Mouse (Mus musculus) lung, embryonic 14.5 days (tissue): Measurements from ENCODE around the gene Farsb. TPM values are rescaled to one million over a fixed set of nuclear protein-coding genes. Genes with fewer than 3 reads are reported as not detected.
A peak's percentile ranks its signal among the peaks of the same experiment; 100 is the strongest.

Experiments
- ATAC-seq: fragments of 200-750 bp; cut with Nextera tagmentation; 2 replicates; pipeline ENCODE4 v1.8.0; 2017; ENCODE audit warnings: mild to moderate bottlenecking, moderate TSS enrichment, moderate library complexity; ENCODE audit not compliant: insufficient read depth
- DNase-seq: peaks from one replicate; pipeline ENCODE4 v3.0.0-alpha.2; 2015
- H3K27ac ChIP-seq: fragments of 300-500 bp; sonication (generic); 2 replicates; pipeline ENCODE4 v1.5.1; 2014; ENCODE audit warnings: low read depth, mild to moderate bottlenecking, moderate library complexity
- H3K27me3 ChIP-seq: fragments of 300-500 bp; sonication (generic); 2 replicates; pipeline ENCODE4 v1.6.1; 2014; ENCODE audit warnings: low read length, control low read depth; ENCODE audit not compliant: insufficient read depth
- H3K36me3 ChIP-seq: fragments of 300-500 bp; sonication (generic); 2 replicates; pipeline ENCODE4 v1.6.1; 2014; ENCODE audit warnings: control low read depth; ENCODE audit not compliant: insufficient read depth
- H3K4me1 ChIP-seq: fragments of 300-500 bp; sonication (generic); 2 replicates; pipeline ENCODE4 v1.6.1; 2014; ENCODE audit warnings: antibody characterized with exemption, control low read depth; ENCODE audit not compliant: insufficient read depth
- H3K4me2 ChIP-seq: fragments of 300-500 bp; sonication (generic); 2 replicates; pipeline ENCODE4 v1.6.1; 2014; ENCODE audit warnings: mild to moderate bottlenecking
- H3K4me3 ChIP-seq: fragments of 300-500 bp; sonication (generic); 2 replicates; pipeline ENCODE4 v1.5.1; 2014; ENCODE audit warnings: low read depth, low read length
- H3K9ac ChIP-seq: fragments of 300-500 bp; sonication (generic); 2 replicates; pipeline ENCODE4 v1.6.1; 2014
- H3K9me3 ChIP-seq: fragments of 300-500 bp; sonication (generic); 2 replicates; pipeline ENCODE4 v1.6.1; 2016; ENCODE audit warnings: low read depth, low read length, control low read depth
- CTCF ChIP-seq: IDR thresholded peaks from 2 replicates; pipeline ENCODE4 v1.5.1; 2016; ENCODE audit warnings: antibody characterized with exemption, low read depth
- whole genome bisulfite sequencing: fragments of 180-500 bp; shearing (Covaris S2); extraction: QIAGEN DNeasy Blood & Tissue Kit; methylation state at CpG from one replicate; pipeline ENCODE4 v1.1.7; 2014; 5-methylcytosine and 5-hydroxymethylcytosine counted together
- polyA plus RNA-seq: library from polyadenylated mRNA; unstranded; fragments of >200 nt; fragmentation: Nextera tagmentation; extraction: Ambion mirVana; gene quantifications from 2 replicates; pipeline ENCODE4 v1.2.1, GENCODE M21; 2014

Gene Farsb
- polyA plus RNA-seq, 1 experiment from 2014 or later: 140 TPM

DNA sequence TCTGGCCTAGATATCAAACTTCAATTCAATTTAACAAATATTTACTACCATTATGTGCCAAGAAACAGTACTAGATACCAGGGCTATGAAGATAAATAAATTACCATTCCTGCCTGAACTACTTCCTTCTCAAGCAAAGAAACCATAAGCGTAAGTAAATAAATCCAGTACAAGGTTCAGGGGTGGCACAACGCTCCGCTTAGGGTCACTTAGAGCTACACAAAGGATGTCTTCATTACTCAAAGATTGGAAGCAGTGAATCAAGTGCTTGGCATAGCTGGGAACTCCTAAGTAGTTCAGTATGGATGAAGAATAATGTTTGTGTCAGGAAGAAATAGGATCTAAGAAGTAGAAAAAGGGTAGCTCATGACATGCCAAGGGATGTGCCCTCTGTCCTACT, 5.3 kb downstream of the Farsb start:
- no peak for TF ChIP-seq CTCF
- Histone ChIP-seq H3K4me1 (peaks cover 7% of the 10 kb centered on the region; the same call in 1 of the 2 replicates), H3K9ac (no peak overlapping the region), H3K4me2 (no peak overlapping the region), H3K9me3 (no peaks in the 10 kb centered on the region), H3K4me3 (no peak overlapping the region), H3K27me3 (no peaks in the 10 kb centered on the region), H3K36me3 (peaks cover 26% of the 10 kb centered on the region), H3K27ac (no peak overlapping the region)
- no peak for DNase-seq
- WGBS: 86% methylated on average over 3 of the region's 3 CpGs
- no peak for ATAC-seq

GRCm38 (mm10) chr1:78472441-78472840, 16.3 kb downstream of the Farsb start:
- H3K27ac ChIP-seq: no peak overlapping the region
- no peak overlapping the region for H3K4me3 ChIP-seq
- ATAC-seq: no peak
- H3K9me3 ChIP-seq: no peaks in the 10 kb centered on the region
- H3K9ac ChIP-seq: no peak overlapping the region
- peaks cover 72% of the 10 kb centered on the region for H3K36me3 ChIP-seq
- no peak for TF ChIP-seq CTCF
- H3K4me2 ChIP-seq: no peak overlapping the region
- 82% methylated on average over 5 of the region's 5 CpGs for WGBS
- DNase-seq: no peak
- no peaks in the 10 kb centered on the region for H3K27me3 ChIP-seq
- no peaks in the 10 kb centered on the region for H3K4me1 ChIP-seq

DNA sequence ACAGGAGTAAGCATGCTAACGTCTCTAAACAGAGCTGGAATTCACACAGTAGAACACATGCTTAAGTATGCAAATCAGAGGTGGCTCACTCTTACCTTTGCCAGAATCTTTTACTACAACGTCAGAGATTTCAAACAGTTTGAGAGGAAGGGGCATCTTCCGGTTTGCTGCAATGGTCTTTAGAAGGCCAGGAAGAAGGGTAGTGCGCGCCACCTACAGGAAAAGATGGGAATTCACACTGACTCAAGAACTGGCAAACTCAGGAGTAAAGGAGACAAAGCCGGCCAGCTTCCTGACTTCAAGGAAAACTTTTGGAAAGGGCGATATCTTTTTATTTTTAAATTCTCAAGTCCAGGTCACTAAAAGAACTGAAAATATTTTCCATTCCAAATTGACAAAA, 34.0 kb downstream of the Farsb start:
- Histone ChIP-seq H3K9me3 (no peaks in the 10 kb centered on the region), H3K4me2 (no peak overlapping the region), H3K4me1 (no peaks in the 10 kb centered on the region), H3K9ac (no peak overlapping the region), H3K27me3 (no peaks in the 10 kb centered on the region), H3K27ac (no peak overlapping the region), H3K4me3 (no peak overlapping the region), H3K36me3 (peaks cover 82% of the 10 kb centered on the region)
- DNase-seq (peak; percentile 76), ATAC-seq (no peak)
- 34% methylated on average over 7 of the region's 7 CpGs for WGBS
- TF ChIP-seq CTCF: peak; percentile 76

GRCm38 (mm10) chr1:78453886-78454285, 34.8 kb downstream of the Farsb start:
- Histone ChIP-seq H3K9ac (no peak overlapping the region), H3K4me3 (no peak overlapping the region), H3K27ac (no peak overlapping the region), H3K4me1 (no peaks in the 10 kb centered on the region), H3K9me3 (no peaks in the 10 kb centered on the region), H3K4me2 (no peak overlapping the region), H3K27me3 (no peaks in the 10 kb centered on the region), H3K36me3 (peaks cover 77% of the 10 kb centered on the region)
- no peak for TF ChIP-seq CTCF
- 90% methylated on average over 8 of the region's 8 CpGs for WGBS
- DNase-seq: no peak
- no peak for ATAC-seq

DNA sequence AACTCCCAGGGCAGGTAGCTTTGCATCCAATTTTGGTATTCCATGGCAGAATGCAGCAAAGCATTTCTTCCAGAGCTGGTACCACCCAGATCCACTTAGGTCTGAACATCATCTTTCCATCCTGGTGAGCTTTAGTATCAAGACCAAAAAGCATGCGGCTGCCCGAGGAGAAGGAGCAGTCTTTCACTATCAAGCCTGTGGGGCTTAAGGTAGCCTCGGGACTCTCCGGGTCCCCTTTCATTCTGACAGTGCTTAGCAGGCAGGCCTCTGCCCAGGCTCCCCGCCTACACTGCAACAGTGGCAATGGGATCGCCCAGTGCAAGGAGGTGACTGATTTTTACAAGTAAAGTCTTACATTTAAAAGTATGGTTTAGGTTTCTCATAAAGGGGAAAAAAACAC, 36.2 kb downstream of the Farsb start:
- H3K36me3 ChIP-seq: peaks cover 76% of the 10 kb centered on the region
- DNase-seq: no peak
- WGBS: 93% methylated on average over 6 of the region's 6 CpGs

GRCm38 (mm10) chr1:78451070-78451854, 37.4 kb downstream of the Farsb start:
- Histone ChIP-seq H3K36me3 (peaks cover 78% of the 10 kb centered on the region), H3K27ac (no peak overlapping the region), H3K4me2 (no peak overlapping the region), H3K27me3 (no peaks in the 10 kb centered on the region), H3K9me3 (no peaks in the 10 kb centered on the region), H3K9ac (no peak overlapping the region), H3K4me3 (no peak overlapping the region), H3K4me1 (no peaks in the 10 kb centered on the region)
- WGBS: 75% methylated on average over 12 of the region's 12 CpGs
- peak; percentile 2 for DNase-seq
- no peak for ATAC-seq
- no peak for TF ChIP-seq CTCF

More for the DNA sequence above, 36.2 kb downstream of the Farsb start:
- Histone ChIP-seq H3K4me2 (no peak overlapping the region), H3K27ac (no peak overlapping the region), H3K4me1 (no peaks in the 10 kb centered on the region), H3K9me3 (no peaks in the 10 kb centered on the region), H3K4me3 (no peak overlapping the region), H3K9ac (no peak overlapping the region), H3K27me3 (no peaks in the 10 kb centered on the region)
- TF ChIP-seq CTCF: no peak
- ATAC-seq: no peak

- no peak for TF ChIP-seq CTCF
- Histone ChIP-seq H3K4me3 (no peak overlapping the region), H3K27me3 (no peaks in the 10 kb centered on the region), H3K4me1 (no peaks in the 10 kb centered on the region), H3K9ac (no peak overlapping the region), H3K36me3 (peaks cover 79% of the 10 kb centered on the region), H3K27ac (no peak overlapping the region), H3K4me2 (no peak overlapping the region), H3K9me3 (no peaks in the 10 kb centered on the region)
- ATAC-seq: no peak
- 64% methylated on average over 1 of the region's 1 CpGs for WGBS
- peak; percentile 3 for DNase-seq
Measured at GRCm38 (mm10) chr1:78448091-78448490, 40.6 kb downstream of the Farsb start.
